ENCODE assay signal across 8 mouse cellular contexts in genomic region chr17:29355461-29355840, GRCm38 (mm10). TPM values are rescaled to one million over a fixed set of nuclear protein-coding genes. Genes with fewer than 3 reads are reported as not detected.
DNase-seq lines count a peak whose midpoint lies in the region; ATAC-seq and TF ChIP-seq lines count a peak whose summit lies in the region.

No protein-coding gene starts in this region.

- TF ChIP-seq CTCF in heart, adult 2 months (IDR thresholded peaks at IDR 0.05), result no peak

- TF ChIP-seq EP300 in heart, adult 2 months (IDR thresholded peaks at IDR 0.05; ENCODE audit: insufficient read depth, low read depth, low read length), result no peak

- H3K4me3 ChIP-seq in heart, adult 2 months, result no peak overlapping the region
- no peak overlapping the region for H3K4me3 ChIP-seq in forebrain, embryonic 16.5 days (replicated peaks; ENCODE audit: low read length)
- no peak overlapping the region for H3K4me3 ChIP-seq in midbrain, embryonic 15.5 days

- no peaks in the 10 kb centered on the region for H3K9me3 ChIP-seq in forebrain, embryonic 16.5 days (ENCODE audit: control insufficient read depth, low read length)
- no peaks in the 10 kb centered on the region for H3K9me3 ChIP-seq in midbrain, embryonic 15.5 days

- TF ChIP-seq POLR2A in heart, adult 2 months (IDR thresholded peaks at IDR 0.05; ENCODE audit: insufficient read depth, low read depth, low read length), result 0 out of 2 replicates have a peak, but pooled peaks have one; percentile 22

- peak; percentile 41 for ATAC-seq in forebrain, embryonic 16.5 days
- ATAC-seq in midbrain, embryonic 15.5 days (replicated peaks), result no peak
- no peak for ATAC-seq in monocyte, adult 5-6 weeks (replicated peaks; ENCODE audit: insufficient number of reproducible peaks, low FRiP score, low TSS enrichment, poor library complexity, severe bottlenecking)

- no peaks in the 10 kb centered on the region for H3K79me2 ChIP-seq in heart, adult 2 months (replicated peaks; ENCODE audit: control insufficient read depth, insufficient read depth, low read length)

- peak overlapping the region; percentile 26 for H3K9ac ChIP-seq in heart, adult 2 months (ENCODE audit: low read depth, low read length)
- H3K9ac ChIP-seq in forebrain, embryonic 16.5 days (replicated peaks; ENCODE audit: low read depth, low read length), result peak overlapping the region; percentile 61
- peak overlapping the region; percentile 51 for H3K9ac ChIP-seq in midbrain, embryonic 15.5 days

- WGBS in heart, adult 2 months, result 24% methylated on average over 5 of the region's 5 CpGs
- 13% methylated on average over 5 of the region's 5 CpGs for WGBS in forebrain, embryonic 16.5 days
- WGBS in midbrain, embryonic 15.5 days, result 13% methylated on average over 5 of the region's 5 CpGs

- intact Hi-C loops in heart, adult 2 months (cut with DNase I), result loop anchor here (5.0 kb wide), 1 partner anchor 88 kb away; the partner anchor contains the start of gene BC004004

- H3K27me3 ChIP-seq in heart, adult 2 months (ENCODE audit: control insufficient read depth, insufficient read depth, low read length), result no peaks in the 10 kb centered on the region
- H3K27me3 ChIP-seq in forebrain, embryonic 16.5 days (replicated peaks; ENCODE audit: control insufficient read depth, insufficient read depth, low read length), result no peaks in the 10 kb centered on the region
- H3K27me3 ChIP-seq in midbrain, embryonic 15.5 days (replicated peaks), result no peaks in the 10 kb centered on the region

- no peak for DNase-seq in heart, adult 2 months
- no peak for DNase-seq in heart, adult 11 months
- peak; percentile 36 for DNase-seq in kidney, postnatal 14 days
- no peak for DNase-seq in right cerebral cortex, adult 2 months (ENCODE audit: low spot score in 2 of 2)
- no peak for DNase-seq in yolk sac, embryonic 10.5 days (ENCODE audit: low spot score)

- peaks cover 12% of the 10 kb centered on the region for H3K4me1 ChIP-seq in heart, adult 2 months (ENCODE audit: control insufficient read depth, insufficient read depth, low read length)
- H3K4me1 ChIP-seq in forebrain, embryonic 16.5 days (replicated peaks; ENCODE audit: control insufficient read depth, insufficient read depth, low read length), result peaks cover 24% of the 10 kb centered on the region
- peaks cover 33% of the 10 kb centered on the region for H3K4me1 ChIP-seq in midbrain, embryonic 15.5 days

- peak overlapping the region; percentile 58; the same call in 1 of the 2 replicates for H3K4me2 ChIP-seq in forebrain, embryonic 16.5 days (ENCODE audit: low read length)
- peak overlapping the region; percentile 58; the same call in 1 of the 2 replicates for H3K4me2 ChIP-seq in midbrain, embryonic 15.5 days

- H3K27ac ChIP-seq in heart, adult 2 months, result peak overlapping the region; percentile 90
- peak overlapping the region; percentile 94 for H3K27ac ChIP-seq in forebrain, embryonic 16.5 days (ENCODE audit: low read length)
- H3K27ac ChIP-seq in midbrain, embryonic 15.5 days, result peak overlapping the region; percentile 96

- H3K36me3 ChIP-seq in heart, adult 2 months (ENCODE audit: control insufficient read depth, insufficient read depth, low read length), result no peaks in the 10 kb centered on the region
- H3K36me3 ChIP-seq in forebrain, embryonic 16.5 days (ENCODE audit: control insufficient read depth, insufficient read depth), result no peaks in the 10 kb centered on the region
- no peaks in the 10 kb centered on the region for H3K36me3 ChIP-seq in midbrain, embryonic 15.5 days (replicated peaks)

RNA-seq across cellular contexts. Expression of gene Fgd2, which starts 5.3 kb away (rescaled TPM):
- total RNA-seq in heart, adult 2 months (2021), result 1 to 10 TPM; 1.9 to 2.4 TPM
- 5.9 and 9.2 TPM in 2 replicates for polyA plus RNA-seq in heart, adult 2 months (2012; rRNA removed)
- polyA plus RNA-seq in forebrain, embryonic 16.5 days (2015; fragmentation: Nextera tagmentation; extraction: Ambion mirVana), result 5.5 and 9.7 TPM in 2 replicates
- 7.0 and 7.5 TPM in 2 replicates for polyA plus RNA-seq in midbrain, embryonic 15.5 days (2015; fragmentation: Nextera tagmentation; extraction: Ambion mirVana)
- total RNA-seq in monocyte, adult 5-6 weeks (2017), result 76.8 to 91.0 TPM (median 79.1 TPM) in 3 replicates

RNA-seq across cellular contexts. Expression of gene Mtch1, which starts 7.7 kb away (rescaled TPM):
- total RNA-seq in heart, adult 2 months (2021), result 100 to 1,000 TPM; 186 to 203 TPM
- 234 and 293 TPM in 2 replicates for polyA plus RNA-seq in heart, adult 2 months (2012; rRNA removed)
- 417 and 434 TPM in 2 replicates for polyA plus RNA-seq in forebrain, embryonic 16.5 days (2015; fragmentation: Nextera tagmentation; extraction: Ambion mirVana)
- 519 and 548 TPM in 2 replicates for polyA plus RNA-seq in midbrain, embryonic 15.5 days (2015; fragmentation: Nextera tagmentation; extraction: Ambion mirVana)
- 56.3 to 71.0 TPM (median 67.0 TPM) in 3 replicates for total RNA-seq in monocyte, adult 5-6 weeks (2017)

RNA-seq across cellular contexts. Expression of gene Pi16, which starts 38.0 kb away (rescaled TPM):
- total RNA-seq in heart, adult 2 months (2021), result 10 to 100 TPM; 24.1 to 40.7 TPM
- polyA plus RNA-seq in heart, adult 2 months (2012; rRNA removed), result 63.1 and 73.5 TPM in 2 replicates
- polyA plus RNA-seq in forebrain, embryonic 16.5 days (2015; fragmentation: Nextera tagmentation; extraction: Ambion mirVana), result 1.2 and 2.0 TPM in 2 replicates
- polyA plus RNA-seq in midbrain, embryonic 15.5 days (2015; fragmentation: Nextera tagmentation; extraction: Ambion mirVana), result 3.6 and 4.0 TPM in 2 replicates
- 16.9 to 37.3 TPM (median 22.0 TPM) in 3 replicates for total RNA-seq in monocyte, adult 5-6 weeks (2017)

Comparison
In these comparisons a context has a peak if more than half of its experiments do, and no peak if none do; other contexts are left out.
1. RNA of gene Pi16, which starts 38.0 kb away (polyA plus RNA-seq): 63.1 to 73.5 TPM in heart, adult 2 months; 3.6 to 4.0 TPM in midbrain, embryonic 15.5 days and 1.2 to 2.0 TPM in forebrain, embryonic 16.5 days; every median in the first group is over 10 times any median in the second.
2. Peak in every context shown above with its lines, with median percentiles within 50 percentile points of each other: H3K27ac ChIP-seq and H3K9ac ChIP-seq.